Mouse (Mus musculus) embryonic facial prominence, embryonic 11.5 days (tissue): ENCODE results near the gene Tmem167b. TPM values are rescaled to one million over a fixed set of nuclear protein-coding genes. Genes with fewer than 3 reads are reported as not detected.
"Not testable (repeated sequence)": the region's sequence is repeated elsewhere in the genome, so short reads cannot be mapped to it uniquely, and the experiment has no call there.

Experiments used
- ATAC-seq: fragments of 200-750 bp; cut with Nextera tagmentation; replicated peaks from 2 replicates; pipeline ENCODE4 v1.8.0; 2017; ENCODE audit warnings: low read depth; ENCODE audit not compliant: insufficient number of reproducible peaks, low FRiP score, low TSS enrichment
- DNase-seq: peaks from one replicate; pipeline ENCODE4 v3.0.0-alpha.2; 2015; ENCODE audit warnings: low spot score
- H3K27ac ChIP-seq: fragments of 300-500 bp; sonication (generic); replicated peaks from 2 replicates; pipeline ENCODE4 v1.5.1; 2014; ENCODE audit warnings: mild to moderate bottlenecking, low read depth, low read length, control low read depth
- H3K27me3 ChIP-seq: fragments of 300-500 bp; sonication (generic); 2 replicates; pipeline ENCODE4 v1.6.1; 2014; ENCODE audit warnings: mild to moderate bottlenecking, low read length, moderate library complexity, mixed read lengths; ENCODE audit not compliant: control insufficient read depth, insufficient read depth
- H3K36me3 ChIP-seq: fragments of 300-500 bp; sonication (generic); replicated peaks from 2 replicates; pipeline ENCODE4 v1.6.1; 2014; ENCODE audit warnings: low read depth, mild to moderate bottlenecking, low read length, moderate library complexity, mixed read lengths; ENCODE audit not compliant: control insufficient read depth, insufficient read depth
- H3K4me1 ChIP-seq: fragments of 300-500 bp; sonication (generic); 2 replicates; pipeline ENCODE4 v1.6.1; 2014; ENCODE audit warnings: low read length, mixed read lengths; ENCODE audit not compliant: control insufficient read depth, insufficient read depth
- H3K4me2 ChIP-seq: fragments of 300-500 bp; sonication (generic); 2 replicates; pipeline ENCODE4 v1.6.1; 2014; ENCODE audit warnings: low read depth, mild to moderate bottlenecking, control low read depth, low read length, moderate library complexity
- H3K4me3 ChIP-seq: fragments of 300-500 bp; sonication (generic); 2 replicates; pipeline ENCODE4 v1.5.1; 2014; ENCODE audit warnings: low read depth, low read length, control low read depth
- H3K9ac ChIP-seq: fragments of 300-500 bp; sonication (generic); replicated peaks from 2 replicates; pipeline ENCODE4 v1.6.1; 2014; ENCODE audit warnings: mild to moderate bottlenecking, control low read depth, low read length
- H3K9me3 ChIP-seq: fragments of 300-500 bp; sonication (generic); replicated peaks from 2 replicates; pipeline ENCODE4 v1.6.1; 2016; ENCODE audit warnings: mild to moderate bottlenecking, low read length, inconsistent platforms, mixed read lengths; ENCODE audit not compliant: control insufficient read depth
- WGBS: fragments of 180-500 bp; shearing (Covaris S2); extraction: QIAGEN DNeasy Blood & Tissue Kit; methylation state at CpG from one replicate; pipeline ENCODE4 v1.1.7; 2014; 5-methylcytosine and 5-hydroxymethylcytosine counted together
- polyA plus RNA-seq: library from polyadenylated mRNA; unstranded; fragments of >200 nt; fragmentation: Nextera tagmentation; extraction: Ambion mirVana; gene quantifications from 2 replicates; pipeline ENCODE4 v1.2.1, GENCODE M21; 2014

Gene Tmem167b
- polyA plus RNA-seq, 1 experiment from 2014 or later, result 48.2 TPM

GRCm38 (mm10) chr3:108572309-108573010, 10.2 kb upstream of the Tmem167b start:
- Histone ChIP-seq H3K27ac (no peak overlapping the region), H3K9ac (peak overlapping the region; percentile 66), H3K4me3 (peak overlapping the region; percentile 54), H3K4me2 (peak overlapping the region; percentile 41), H3K36me3 (no peaks in the 10 kb centered on the region), H3K4me1 (no peaks in the 10 kb centered on the region), H3K9me3 (no peaks in the 10 kb centered on the region), H3K27me3 (no peaks in the 10 kb centered on the region)
- 47% methylated on average over 18 of the region's 18 CpGs for WGBS
- DNase-seq (no peak), ATAC-seq (no peak)

DNA sequence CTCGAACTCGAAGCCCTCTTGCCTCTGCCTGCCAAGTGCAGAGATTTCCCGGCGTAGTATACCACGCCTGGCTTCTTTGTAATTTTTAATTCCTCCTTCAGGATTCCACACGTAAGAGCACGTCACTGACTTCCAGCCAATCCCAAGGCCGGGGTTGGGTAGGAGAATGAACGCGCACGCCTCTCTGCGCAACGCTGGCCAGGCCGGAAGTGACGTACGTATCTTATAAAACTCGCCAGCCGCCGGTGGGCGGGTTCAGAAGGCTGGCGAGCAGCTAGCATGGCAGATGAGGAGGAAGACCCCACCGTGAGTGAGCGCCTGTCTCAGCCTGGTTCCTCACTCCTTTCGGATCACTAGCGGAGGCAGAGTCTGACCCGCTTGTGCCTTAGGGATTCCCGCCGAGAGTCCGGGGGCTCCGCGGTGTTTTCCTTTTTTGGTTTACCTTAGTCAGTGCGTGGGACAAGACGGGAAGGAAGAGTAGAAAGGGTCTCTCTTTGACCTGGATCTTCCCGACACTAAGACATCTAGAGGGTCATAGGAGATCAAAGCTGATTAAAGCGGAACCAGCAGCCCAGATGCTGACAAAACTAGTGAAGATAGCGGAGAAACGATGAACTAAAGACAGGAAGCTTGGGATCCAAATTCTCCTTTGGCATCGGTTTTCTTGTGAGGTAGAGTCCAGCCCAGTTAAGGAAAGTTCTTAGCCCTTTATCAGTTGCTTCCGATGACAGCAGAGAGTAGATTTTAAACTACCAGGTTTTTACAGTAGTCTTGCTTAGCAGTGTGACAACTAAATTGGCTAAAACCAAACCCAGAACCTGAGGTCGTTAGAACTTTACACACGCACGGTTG, 9.4 kb upstream of the Tmem167b start, which contains the start of gene Taf13:
Taf13 (plus strand) TSS at position 256 of the 852 bp plus-strand sequence.
- Histone ChIP-seq H3K4me2 (peak within 1 kb of the TSS; percentile 41), H3K27ac (no peak within 1 kb of the TSS), H3K36me3 (no peaks in the 10 kb centered on the region), H3K27me3 (no peaks in the 10 kb centered on the region), H3K4me1 (no peaks in the 10 kb centered on the region), H3K9ac (peak within 1 kb of the TSS; percentile 66), H3K9me3 (no peaks in the 10 kb centered on the region), H3K4me3 (peak within 1 kb of the TSS; percentile 54)
- WGBS, result 2% methylated on average over 42 of the region's 42 CpGs
- DNase-seq (peak; percentile 98), ATAC-seq (peak; percentile 97)

DNA sequence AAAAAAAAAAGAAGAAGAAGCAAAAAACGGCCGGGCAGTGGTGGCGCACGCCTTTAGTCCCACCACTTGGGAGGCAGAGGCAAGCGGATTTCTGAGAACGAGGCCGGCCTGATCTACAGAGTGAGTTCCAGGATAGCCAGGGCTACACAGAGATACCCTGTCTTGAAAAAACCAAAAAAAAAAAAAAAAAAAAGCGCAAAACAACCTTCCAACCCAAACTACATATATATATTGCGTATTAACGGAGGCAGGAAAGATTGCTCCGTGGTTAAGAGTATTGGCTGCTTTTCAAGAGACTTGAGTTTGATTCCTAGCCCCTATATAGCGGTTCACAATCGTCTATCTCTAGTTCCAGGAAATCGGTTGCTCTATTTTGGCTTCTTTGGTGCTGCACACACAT, 8.5 kb upstream of the Tmem167b start:
- no peaks in the 10 kb centered on the region for H3K36me3 ChIP-seq
- H3K4me3 ChIP-seq, result no peak overlapping the region
- no peak overlapping the region for H3K9ac ChIP-seq
- 84% methylated on average over 14 of the region's 14 CpGs for WGBS
- no peak overlapping the region for H3K4me2 ChIP-seq
- DNase-seq (no peak), ATAC-seq (no peak)
- H3K9me3 ChIP-seq, result no peaks in the 10 kb centered on the region
- no peak overlapping the region for H3K27ac ChIP-seq
- H3K4me1 ChIP-seq, result no peaks in the 10 kb centered on the region
- H3K27me3 ChIP-seq, result no peaks in the 10 kb centered on the region

DNA sequence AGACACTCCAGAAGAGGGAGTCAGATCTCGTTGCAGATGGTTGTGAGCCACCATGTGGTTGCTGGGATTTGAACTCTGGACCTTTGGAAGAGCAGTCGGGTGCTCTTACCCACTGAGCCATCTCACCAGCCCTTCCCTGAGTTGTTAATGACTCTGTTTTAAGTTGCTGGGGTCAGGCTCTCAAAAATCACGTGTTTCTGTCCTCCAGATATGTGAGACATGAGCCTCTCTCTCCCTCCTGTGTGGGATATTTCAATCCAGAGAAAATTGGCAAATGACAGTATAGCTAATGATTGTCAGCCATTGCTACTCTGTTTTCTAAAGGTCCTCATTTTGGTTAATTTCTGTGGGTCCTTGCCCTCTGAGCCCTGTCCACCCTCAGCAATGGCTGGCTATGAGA, 7.4 kb upstream of the Tmem167b start:
- not testable (repeated sequence) for H3K4me1 ChIP-seq, H3K27ac ChIP-seq, H3K4me3 ChIP-seq, H3K9ac ChIP-seq, H3K27me3 ChIP-seq, ATAC-seq, DNase-seq, H3K4me2 ChIP-seq, H3K36me3 ChIP-seq, H3K9me3 ChIP-seq
- 66% methylated on average over 3 of the region's 3 CpGs for WGBS

- H3K27ac ChIP-seq, result no peak overlapping the region
- DNase-seq, result peak; percentile 43
- H3K9ac ChIP-seq, result no peak overlapping the region
- H3K4me1 ChIP-seq, result no peaks in the 10 kb centered on the region
- H3K36me3 ChIP-seq, result no peaks in the 10 kb centered on the region
- no peak for ATAC-seq
- WGBS, result 20% methylated on average over 15 of the region's 15 CpGs
- H3K9me3 ChIP-seq, result no peaks in the 10 kb centered on the region
- H3K4me2 ChIP-seq, result no peak overlapping the region
- H3K4me3 ChIP-seq, result no peak overlapping the region
- no peaks in the 10 kb centered on the region for H3K27me3 ChIP-seq
Measured at GRCm38 (mm10) chr3:108567990-108568877, 6.0 kb upstream of the Tmem167b start.

DNA sequence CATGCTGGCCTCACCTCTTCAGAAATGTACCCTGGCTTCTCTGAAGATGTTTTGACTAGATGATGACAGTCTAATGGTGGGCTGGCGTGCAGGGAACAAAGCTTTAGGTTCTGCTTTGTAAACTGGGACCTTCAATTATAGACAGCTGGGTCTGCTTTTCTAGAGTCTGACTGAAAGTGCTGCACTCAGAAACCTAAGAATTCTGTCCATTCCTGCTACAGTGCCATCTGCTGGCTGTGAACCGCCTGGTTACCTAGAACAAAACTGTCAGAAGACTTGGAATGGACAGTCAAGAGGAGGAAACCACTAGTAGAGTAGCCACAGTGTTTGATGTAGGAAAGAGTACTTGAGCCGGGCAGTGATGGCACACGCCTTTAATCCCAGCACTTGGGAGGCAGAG, 1.0 kb upstream of the Tmem167b start:
- DNase-seq, result peak; percentile 93
- Histone ChIP-seq H3K9me3 (no peaks in the 10 kb centered on the region), H3K9ac (peak overlapping the region; percentile 47), H3K27me3 (no peaks in the 10 kb centered on the region), H3K4me1 (no peaks in the 10 kb centered on the region), H3K27ac (peak overlapping the region; percentile 81), H3K4me3 (peak overlapping the region; percentile 89), H3K36me3 (no peaks in the 10 kb centered on the region), H3K4me2 (peak overlapping the region; percentile 71)
- 6% methylated on average over 4 of the region's 4 CpGs for WGBS
- 0 out of 2 replicates have a peak, but pooled peaks have one; percentile 8 for ATAC-seq

- peak overlapping the region; percentile 81 for H3K27ac ChIP-seq
- H3K9ac ChIP-seq, result peak overlapping the region; percentile 47
- no peaks in the 10 kb centered on the region for H3K27me3 ChIP-seq
- H3K4me3 ChIP-seq, result peak overlapping the region; percentile 89
- H3K4me2 ChIP-seq, result peak overlapping the region; percentile 71
- no peaks in the 10 kb centered on the region for H3K9me3 ChIP-seq
- ATAC-seq, result peak; percentile 45; the same call in 1 of the 2 replicates
- no peaks in the 10 kb centered on the region for H3K4me1 ChIP-seq
- H3K36me3 ChIP-seq, result no peaks in the 10 kb centered on the region
- DNase-seq, result peak; percentile 37
- WGBS, result 8% methylated on average over 15 of the region's 15 CpGs
Measured at GRCm38 (mm10) chr3:108562777-108563271, 558 bp upstream of the Tmem167b start.
